Mouse (Mus musculus) MEL (cell line): ENCODE data around the gene Gpr19. TPM values are rescaled to one million over a fixed set of nuclear protein-coding genes. Genes with fewer than 3 reads are reported as not detected.

ENCODE experiments used
- DNase-seq: peaks from one replicate; pipeline ENCODE4 v3.0.0; 2011; ENCODE audit warnings: low read depth, low spot score
- H3K27ac ChIP-seq: 2 replicates; pipeline ENCODE4 v1.5.1; 2012; ENCODE audit warnings: low read depth, mild to moderate bottlenecking, control low read depth, low read length, moderate library complexity; ENCODE audit not compliant: control insufficient read depth
- H3K27me3 ChIP-seq, 2 experiments: fragments of 150-350 bp in 1 of 2; sonication (generic) in 1 of 2; 2 replicates each; pipeline ENCODE4 v1.6.1; 2012; ENCODE audit warnings: low read length in 2 of 2, mild to moderate bottlenecking in 2 of 2, improper control_type of control experiment in 1 of 2, moderate library complexity in 1 of 2; ENCODE audit not compliant: insufficient read depth in 2 of 2, control insufficient read depth in 1 of 2
- H3K36me3 ChIP-seq, 2 experiments: 2 replicates each; pipeline ENCODE4 v1.6.1; 2012 to 2014; ENCODE audit warnings: low read length in 2 of 2, improper control_type of control experiment in 1 of 2, inconsistent platforms in 1 of 2, mild to moderate bottlenecking in 1 of 2; ENCODE audit not compliant: insufficient read depth in 2 of 2, control insufficient read depth in 1 of 2
- H3K4me1 ChIP-seq, 2 experiments: fragments of 150-350 bp in 1 of 2; sonication (generic) in 1 of 2; 2 replicates each; pipeline ENCODE4 v1.6.1; 2012; ENCODE audit warnings: low read length in 2 of 2, improper control_type of control experiment in 1 of 2, mild to moderate bottlenecking in 1 of 2; ENCODE audit not compliant: insufficient read depth in 2 of 2, control insufficient read depth in 1 of 2
- H3K4me3 ChIP-seq, 2 experiments: fragments of 150-350 bp in 1 of 2; sonication (generic) in 1 of 2; 2 replicates each; pipeline ENCODE4 v1.5.1; 2012; ENCODE audit warnings: low read depth in 2 of 2, low read length in 2 of 2, mild to moderate bottlenecking in 2 of 2, moderate library complexity in 2 of 2, control low read depth in 1 of 2, improper control_type of control experiment in 1 of 2; ENCODE audit not compliant: control insufficient read depth in 1 of 2, insufficient read depth in 1 of 2
- H3K79me2 ChIP-seq: 2 replicates; pipeline ENCODE4 v1.6.1; 2012; ENCODE audit warnings: mild to moderate bottlenecking, low read length, moderate library complexity; ENCODE audit not compliant: control insufficient read depth, poor library complexity, insufficient read depth
- H3K9ac ChIP-seq: 2 replicates; pipeline ENCODE4 v1.6.1; 2012; ENCODE audit warnings: low read depth, mild to moderate bottlenecking, control low read depth, low read length, moderate library complexity; ENCODE audit not compliant: control insufficient read depth, poor library complexity, severe bottlenecking
- H3K9me3 ChIP-seq: fragments of 150-350 bp; sonication (generic); replicated peaks from 2 replicates; pipeline ENCODE4 v1.6.1; 2012; ENCODE audit warnings: mild to moderate bottlenecking, low read length, improper control_type of control experiment, moderate library complexity; ENCODE audit not compliant: insufficient read depth
- BHLHE40 ChIP-seq: IDR thresholded peaks from 2 replicates; pipeline ENCODE4 v1.6.1; 2012; ENCODE audit warnings: low read depth, mild to moderate bottlenecking, inconsistent platforms, low read length, improper control_type of control experiment, borderline replicate concordance
- CHD1 ChIP-seq: IDR thresholded peaks from 2 replicates; pipeline ENCODE4 v1.6.1; 2012; ENCODE audit warnings: low read depth, mild to moderate bottlenecking, inconsistent platforms, low read length, improper control_type of control experiment
- CHD2 ChIP-seq: IDR thresholded peaks from 2 replicates; pipeline ENCODE4 v1.6.1; 2011; ENCODE audit warnings: low read length, improper control_type of control experiment
- CTCF ChIP-seq, 3 experiments: IDR thresholded peaks in 2 of 3; conservative IDR thresholded peaks in 1 of 3; 2 replicates each; pipeline ENCODE4 v1.5.1; 2011 to 2012; ENCODE audit warnings: low read length in 3 of 3, low read depth in 2 of 3, mild to moderate bottlenecking in 2 of 3, improper control_type of control experiment in 1 of 3, inconsistent platforms in 1 of 3, mixed read lengths in 1 of 3, moderate library complexity in 1 of 3; ENCODE audit not compliant: control insufficient read depth in 1 of 3, insufficient read depth in 1 of 3, poor library complexity in 1 of 3, severe bottlenecking in 1 of 3
- ELF1 ChIP-seq: IDR thresholded peaks from 2 replicates; pipeline ENCODE4 v1.6.1; 2014; ENCODE audit warnings: low read depth, mild to moderate bottlenecking, inconsistent platforms, low read length, improper control_type of control experiment, moderate library complexity
- GABPA ChIP-seq: IDR thresholded peaks from 2 replicates; pipeline ENCODE4 v1.6.1; 2012; ENCODE audit warnings: low read depth, mild to moderate bottlenecking, inconsistent platforms, low read length, improper control_type of control experiment, moderate library complexity
- GATA1 ChIP-seq: IDR thresholded peaks from 2 replicates; pipeline ENCODE4 v1.6.1; 2011; ENCODE audit warnings: low read depth, low read length, improper control_type of control experiment
- HCFC1 ChIP-seq: IDR thresholded peaks from 2 replicates; pipeline ENCODE4 v1.6.1; 2012; ENCODE audit warnings: low read depth, mild to moderate bottlenecking, inconsistent platforms, low read length, improper control_type of control experiment, moderate library complexity
- JUND ChIP-seq: IDR thresholded peaks from 2 replicates; pipeline ENCODE4 v1.6.1; 2011; ENCODE audit warnings: low read depth, mild to moderate bottlenecking, improper control_type of control experiment, low read length
- KAT2A ChIP-seq: conservative IDR thresholded peaks from 2 replicates; pipeline ENCODE4 v1.6.1; 2012; ENCODE audit warnings: low read depth, low read length, improper control_type of control experiment, inconsistent platforms
- MAFK ChIP-seq: IDR thresholded peaks from 2 replicates; pipeline ENCODE4 v1.6.1; 2011; ENCODE audit warnings: low read depth, mild to moderate bottlenecking, low read length, improper control_type of control experiment, borderline replicate concordance
- MAX ChIP-seq: IDR thresholded peaks from 2 replicates; pipeline ENCODE4 v1.6.1; 2011; ENCODE audit warnings: low read length, improper control_type of control experiment
- MAZ ChIP-seq: IDR thresholded peaks from 2 replicates; pipeline ENCODE4 v1.6.1; 2012; ENCODE audit warnings: low read depth, mild to moderate bottlenecking, inconsistent platforms, low read length, improper control_type of control experiment
- MEF2A ChIP-seq: IDR thresholded peaks from 2 replicates; pipeline ENCODE4 v1.6.1; 2014; ENCODE audit warnings: low read depth, mild to moderate bottlenecking, inconsistent platforms, low read length, improper control_type of control experiment; ENCODE audit not compliant: poor library complexity, insufficient replicate concordance, severe bottlenecking; ENCODE audit errors: extremely low read depth
- MXI1 ChIP-seq: IDR thresholded peaks from 2 replicates; pipeline ENCODE4 v1.6.1; 2011; ENCODE audit warnings: mild to moderate bottlenecking, low read depth, low read length, improper control_type of control experiment
- MYB ChIP-seq: IDR thresholded peaks from 2 replicates; pipeline ENCODE4 v1.6.1; 2011; ENCODE audit warnings: mild to moderate bottlenecking, low read depth, low read length, improper control_type of control experiment
- MYC ChIP-seq: IDR thresholded peaks from 2 replicates; pipeline ENCODE4 v1.6.1; 2011; ENCODE audit warnings: low read depth, mild to moderate bottlenecking, low read length, improper control_type of control experiment, moderate library complexity
- NELFE ChIP-seq: IDR thresholded peaks from 2 replicates; pipeline ENCODE4 v1.6.1; 2011; ENCODE audit warnings: low read depth, low read length, improper control_type of control experiment
- NRF1 ChIP-seq: IDR thresholded peaks from 2 replicates; pipeline ENCODE4 v1.6.1; 2014; ENCODE audit warnings: low read depth, mild to moderate bottlenecking, inconsistent platforms, low read length, improper control_type of control experiment, moderate library complexity; ENCODE audit not compliant: poor library complexity, insufficient read depth, severe bottlenecking
- POLR2A ChIP-seq, 2 experiments: IDR thresholded peaks; 2 replicates each; pipeline ENCODE4 v1.6.1; 2011 to 2012; ENCODE audit warnings: low read length in 2 of 2, mild to moderate bottlenecking in 2 of 2, control low read depth in 1 of 2, improper control_type of control experiment in 1 of 2, low read depth in 1 of 2, moderate library complexity in 1 of 2; ENCODE audit not compliant: control insufficient read depth in 1 of 2, insufficient read depth in 1 of 2, poor library complexity in 1 of 2
- POLR2AphosphoS2 ChIP-seq: IDR thresholded peaks from 2 replicates; pipeline ENCODE4 v1.6.1; 2011; ENCODE audit warnings: low read length, improper control_type of control experiment
- POLR2AphosphoS5 ChIP-seq: IDR thresholded peaks from 2 replicates; pipeline ENCODE4 v1.6.1; 2012; ENCODE audit warnings: low read depth, borderline replicate concordance, mild to moderate bottlenecking, inconsistent platforms, low read length, moderate library complexity, mixed read lengths
- RAD21 ChIP-seq: IDR thresholded peaks from 2 replicates; pipeline ENCODE4 v1.6.1; 2011; ENCODE audit warnings: mild to moderate bottlenecking, low read depth, low read length, improper control_type of control experiment
- RCOR1 ChIP-seq: IDR thresholded peaks from 2 replicates; pipeline ENCODE4 v1.6.1; 2012; ENCODE audit warnings: low read depth, mild to moderate bottlenecking, inconsistent platforms, low read length, improper control_type of control experiment
- SIN3A ChIP-seq: IDR thresholded peaks from 2 replicates; pipeline ENCODE4 v1.6.1; 2012; ENCODE audit warnings: low read length, improper control_type of control experiment, inconsistent platforms
- SMC3 ChIP-seq: IDR thresholded peaks from 2 replicates; pipeline ENCODE4 v1.6.1; 2011; ENCODE audit warnings: low read depth, low read length, improper control_type of control experiment
- TAL1 ChIP-seq: IDR thresholded peaks from 2 replicates; pipeline ENCODE4 v1.6.1; 2012; ENCODE audit warnings: mild to moderate bottlenecking, inconsistent platforms, low read length, moderate library complexity, mixed read lengths
- TBP ChIP-seq: IDR thresholded peaks from 2 replicates; pipeline ENCODE4 v1.8.0; 2011; ENCODE audit warnings: low read depth, low read length, improper control_type of control experiment
- TCF12 ChIP-seq: IDR thresholded peaks from 2 replicates; pipeline ENCODE4 v1.6.1; 2014; ENCODE audit warnings: low read depth, mild to moderate bottlenecking, inconsistent platforms, low read length, improper control_type of control experiment, moderate library complexity
- UBTF ChIP-seq: IDR thresholded peaks from 2 replicates; pipeline ENCODE4 v1.6.1; 2012; ENCODE audit warnings: low read depth, mild to moderate bottlenecking, inconsistent platforms, low read length, improper control_type of control experiment, moderate library complexity, borderline replicate concordance; ENCODE audit not compliant: insufficient read depth
- USF1 ChIP-seq: IDR thresholded peaks from 2 replicates; pipeline ENCODE4 v1.6.1; 2014; ENCODE audit warnings: low read depth, mild to moderate bottlenecking, inconsistent platforms, low read length, improper control_type of control experiment, moderate library complexity
- USF2 ChIP-seq, 2 experiments: IDR thresholded peaks; 2 replicates each; pipeline ENCODE4 v1.6.1; 2011 to 2012; ENCODE audit warnings: improper control_type of control experiment in 2 of 2, low read length in 2 of 2, borderline replicate concordance in 1 of 2, inconsistent platforms in 1 of 2, low read depth in 1 of 2, mild to moderate bottlenecking in 1 of 2; ENCODE audit not compliant: insufficient read depth in 1 of 2
- ZC3H11A ChIP-seq: IDR thresholded peaks from 2 replicates; pipeline ENCODE4 v1.6.1; 2012; ENCODE audit warnings: low read depth, mild to moderate bottlenecking, inconsistent platforms, low read length, improper control_type of control experiment
- ZKSCAN1 ChIP-seq: IDR thresholded peaks from 2 replicates; pipeline ENCODE4 v1.6.1; 2012; ENCODE audit warnings: low read depth, mild to moderate bottlenecking, inconsistent platforms, low read length, improper control_type of control experiment, moderate library complexity
- ZMIZ1 ChIP-seq: IDR thresholded peaks from 2 replicates; pipeline ENCODE4 v1.6.1; 2012; ENCODE audit warnings: low read depth, mild to moderate bottlenecking, inconsistent platforms, low read length, improper control_type of control experiment, moderate library complexity
- ZNF384 ChIP-seq: IDR thresholded peaks from 2 replicates; pipeline ENCODE4 v1.6.1; 2012; ENCODE audit warnings: low read depth, mild to moderate bottlenecking, inconsistent platforms, low read length, improper control_type of control experiment
- polyA plus RNA-seq, 2 experiments: library from polyadenylated mRNA; stranded (reverse) in 1 of 2; unstranded in 1 of 2; fragments of >175 nt in 1 of 2; fragments of >200 nt in 1 of 2; gene quantifications; 2 replicates each; pipeline versions ENCODE4 v1.2.1 to v1.2.4; 2012; ENCODE audit warnings: low replicate concordance in 2 of 2, low read depth in 1 of 2; ENCODE audit not compliant: insufficient read length in 2 of 2, insufficient read depth in 1 of 2, missing spikeins in 1 of 2
- total RNA-seq: library from RNA; depleted of rRNA; stranded (reverse); fragments of 300-350 nt; gene quantifications from 2 replicates; pipeline ENCODE4 v1.2.3, GENCODE M21; 2012

The Gpr19 gene
- total and polyA plus RNA-seq, 3 experiments = 8.4 to 11.7 TPM; not detected in 1

DNA sequence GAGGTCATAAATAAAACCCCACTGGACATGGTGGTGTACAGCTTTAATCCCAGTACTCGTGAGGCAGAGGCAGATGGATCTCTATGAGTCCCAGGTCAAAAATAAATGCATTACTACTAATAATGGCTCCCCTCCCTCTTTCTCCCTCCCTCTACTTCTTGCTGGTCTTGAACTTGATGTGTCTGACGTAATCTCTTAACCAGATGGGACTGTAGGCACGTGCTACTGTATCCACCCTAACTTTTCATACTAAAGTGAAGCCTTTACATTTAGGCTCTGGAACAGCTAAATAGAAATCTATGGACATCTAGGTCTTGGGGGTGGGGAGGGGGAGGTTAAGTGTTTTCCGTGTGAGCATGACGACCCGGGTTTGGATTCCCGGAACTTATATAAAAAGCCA is 32.0 kb upstream of the Gpr19 start (continued):
- no peak for TF ChIP-seq ZC3H11A

DNA sequence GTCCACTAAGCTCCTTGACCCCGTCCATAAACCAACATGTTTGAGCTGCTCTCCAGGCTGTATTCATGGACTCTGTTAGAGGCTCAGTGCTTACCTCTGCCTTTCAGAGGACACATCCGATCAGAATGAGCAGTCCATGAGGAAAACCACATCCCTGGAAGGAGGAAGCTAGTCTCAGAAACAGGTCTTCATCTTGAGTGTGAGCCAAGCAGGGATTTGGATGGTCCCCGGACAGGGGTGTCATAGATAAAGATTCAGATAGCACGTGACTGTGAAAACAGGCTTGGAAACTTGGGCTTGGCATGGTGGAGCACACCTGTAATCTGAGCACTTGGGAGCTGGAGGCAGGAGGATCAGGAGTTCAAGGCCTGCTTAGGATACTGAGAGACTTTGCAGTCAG is 31.5 kb upstream of the Gpr19 start:
- peak overlapping the region; percentile 60 for H3K27ac ChIP-seq
- no peaks in the 10 kb centered on the region for H3K9me3 ChIP-seq
- peaks cover 10 to 27% of the 10 kb centered on the region in 2 experiments for H3K4me1 ChIP-seq
- TF ChIP-seq ZNF384 = no peak
- no peak for TF ChIP-seq JUND
- no peak for TF ChIP-seq NRF1
- 0 out of 2 replicates have a peak, but pooled peaks have one; percentile 24 for TF ChIP-seq TBP
- TF ChIP-seq USF1 = peak; percentile 72
- no peak for TF ChIP-seq ZKSCAN1
- no peak for TF ChIP-seq USF2 (IDR thresholded peaks at IDR 0.05; ENCODE audit: borderline replicate concordance in 1 of 2, insufficient read depth in 1 of 2, low read depth in 1 of 2, low read length in 2 of 2)
- TF ChIP-seq RAD21 = no peak
- TF ChIP-seq BHLHE40 = peak; percentile 87
- no peak for TF ChIP-seq POLR2AphosphoS2
- TF ChIP-seq POLR2A (IDR thresholded peaks at IDR 0.05; ENCODE audit: control insufficient read depth in 1 of 2, insufficient read depth in 1 of 2, low read depth in 1 of 2, low read length in 2 of 2, poor library complexity in 1 of 2) = no peak; a peak in 1 of 4 replicates
- no peak for TF ChIP-seq ELF1
- TF ChIP-seq CTCF (IDR thresholded peaks at IDR 0.05 in 2 of 3, conservative IDR thresholded peaks at IDR 0.05 in 1 of 3; ENCODE audit: control insufficient read depth in 1 of 3, insufficient read depth in 1 of 3, low read depth in 2 of 3, low read length in 3 of 3, poor library complexity in 1 of 3, severe bottlenecking in 1 of 3) = no peak
- TF ChIP-seq HCFC1 = no peak
- no peak; the same call in 1 of the 2 replicates for TF ChIP-seq CHD1
- no peak for TF ChIP-seq SMC3
- TF ChIP-seq KAT2A = no peak
- 0 out of 2 replicates have a peak, but pooled peaks have one; percentile 21 for TF ChIP-seq MYC
- no peak for TF ChIP-seq NELFE
- no peak for TF ChIP-seq CHD2
- no peak for TF ChIP-seq MAZ
- TF ChIP-seq ZMIZ1 = no peak
- TF ChIP-seq MXI1 = peak; percentile 24
- no peak for TF ChIP-seq UBTF
- TF ChIP-seq TCF12 = no peak
- TF ChIP-seq MAFK = no peak
- TF ChIP-seq SIN3A = no peak; the same call in 1 of the 2 replicates
- no peak for TF ChIP-seq GABPA
- peak; percentile 61 for TF ChIP-seq RCOR1
- TF ChIP-seq MYB = no peak
- no peak for TF ChIP-seq ZC3H11A
- 0 out of 2 replicates have a peak, but pooled peaks have one; percentile 5 for TF ChIP-seq GATA1
- TF ChIP-seq MAX = no peak; the same call in none of the 2 replicates
- no peak for TF ChIP-seq MEF2A
- no peak for TF ChIP-seq POLR2AphosphoS5
- TF ChIP-seq TAL1 = no peak

More for the DNA sequence above, 31.5 kb upstream of the Gpr19 start:
- peaks cover 0 to 33% of the 10 kb centered on the region in 2 experiments; a peak in 3 of 4 replicates for H3K36me3 ChIP-seq
- peak; percentile 55 for DNase-seq
- peak overlapping the region; percentile 85 for H3K9ac ChIP-seq
- no peaks in the 10 kb centered on the region for H3K27me3 ChIP-seq
- H3K79me2 ChIP-seq = peaks cover 36% of the 10 kb centered on the region
- H3K4me3 ChIP-seq = peak overlapping the region; percentile 56 to 86
